Mouse (Mus musculus): ENCODE results near the gene Xaf1. TPM values are rescaled to one million over a fixed set of nuclear protein-coding genes. Genes with fewer than 3 reads are reported as not detected.
A peak's percentile ranks its signal among the peaks of the same experiment; 100 is the strongest.

The Xaf1 gene
- polyA plus RNA-seq, 1 experiment from 2014 or later = 5.7 TPM

DNA sequence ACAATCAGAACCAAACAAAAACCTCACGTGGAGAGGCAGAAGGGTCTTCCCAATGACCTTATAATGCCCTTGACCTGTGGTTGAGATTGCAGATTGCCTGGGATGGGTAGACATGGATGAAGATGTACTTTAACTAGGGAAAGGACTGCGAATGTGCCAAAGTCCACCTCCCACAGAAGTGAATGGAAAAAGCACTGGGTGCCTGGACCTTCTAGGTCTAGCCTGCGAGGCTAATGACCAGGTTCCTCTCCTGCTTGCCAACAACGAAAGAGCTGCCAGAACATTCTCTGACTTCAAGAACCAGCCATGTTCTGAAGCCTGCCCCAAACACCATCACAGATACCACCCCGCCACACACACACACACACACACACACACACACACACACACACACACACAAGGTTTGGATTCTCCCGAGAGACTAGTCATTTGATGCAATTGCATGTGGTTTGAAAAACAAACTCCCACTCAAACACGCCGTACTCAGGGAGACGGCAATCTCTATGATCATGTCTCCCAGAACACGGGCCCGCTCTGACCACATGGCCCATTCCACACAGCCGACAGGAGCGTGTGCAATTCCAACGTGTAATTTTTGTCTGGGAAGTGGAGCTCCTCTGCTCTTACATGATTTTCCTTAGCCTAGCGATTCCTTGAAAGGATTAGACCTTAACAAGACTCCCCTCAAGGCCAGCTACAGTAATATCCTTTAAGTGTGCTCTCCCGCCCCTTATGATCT lies 17.8 kb upstream of the Xaf1 start:
- no peak for ATAC-seq (ENCODE audit: extremely low read depth, insufficient number of reproducible peaks, low FRiP score, low TSS enrichment)
- Histone ChIP-seq H3K36me3 (no peaks in the 10 kb centered on the region), H3K4me1 (peaks cover 5% of the 10 kb centered on the region; the same call in 1 of the 2 replicates), H3K27me3 (replicated peaks) (no peaks in the 10 kb centered on the region), H3K27ac (replicated peaks) (no peak overlapping the region), H3K9ac (no peak overlapping the region), H3K4me3 (no peak overlapping the region), H3K9me3 (no peaks in the 10 kb centered on the region), H3K4me2 (no peak overlapping the region)
- 84% methylated on average over 16 of the region's 16 CpGs for WGBS

DNA sequence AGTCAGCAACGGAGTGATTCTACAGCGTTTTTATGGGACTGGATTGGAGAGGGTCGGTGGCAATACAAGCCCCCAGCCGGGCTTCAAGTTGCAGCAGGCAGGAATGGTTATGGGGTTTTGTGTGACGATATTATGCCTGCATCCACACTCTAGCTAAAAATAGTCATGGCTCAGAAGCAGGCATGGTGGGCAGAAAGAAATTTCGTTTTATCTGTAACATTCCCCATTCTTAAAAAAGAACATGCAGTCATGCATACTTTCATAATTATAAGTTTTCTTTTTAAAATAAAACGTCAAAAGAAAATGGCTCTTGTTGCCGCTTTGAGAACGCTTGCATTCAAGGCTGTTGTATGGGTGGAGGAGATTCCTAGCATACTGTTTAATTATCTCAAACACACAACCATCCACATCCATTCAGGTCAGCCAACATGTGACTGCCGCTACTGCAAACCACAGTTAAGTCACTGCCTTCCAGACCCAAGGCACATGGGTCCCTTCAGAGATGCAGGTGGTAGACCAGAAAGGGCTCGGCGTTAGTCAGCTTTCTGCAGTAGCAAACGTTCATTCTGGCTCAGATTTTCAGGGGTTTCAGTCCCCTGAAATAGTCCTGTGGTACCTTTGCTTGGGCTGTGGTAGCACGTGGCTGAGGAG lies 16.8 kb upstream of the Xaf1 start:
- peaks cover 5% of the 10 kb centered on the region; the same call in 1 of the 2 replicates for H3K4me1 ChIP-seq
- H3K9me3 ChIP-seq = no peaks in the 10 kb centered on the region
- no peak overlapping the region for H3K27ac ChIP-seq (replicated peaks)
- ATAC-seq (ENCODE audit: extremely low read depth, insufficient number of reproducible peaks, low FRiP score, low TSS enrichment) = no peak
- no peaks in the 10 kb centered on the region for H3K36me3 ChIP-seq
- no peaks in the 10 kb centered on the region for H3K27me3 ChIP-seq (replicated peaks)
- H3K4me2 ChIP-seq = no peak overlapping the region
- no peak overlapping the region for H3K9ac ChIP-seq
- no peak overlapping the region for H3K4me3 ChIP-seq
- 65% methylated on average over 14 of the region's 14 CpGs for WGBS

DNA sequence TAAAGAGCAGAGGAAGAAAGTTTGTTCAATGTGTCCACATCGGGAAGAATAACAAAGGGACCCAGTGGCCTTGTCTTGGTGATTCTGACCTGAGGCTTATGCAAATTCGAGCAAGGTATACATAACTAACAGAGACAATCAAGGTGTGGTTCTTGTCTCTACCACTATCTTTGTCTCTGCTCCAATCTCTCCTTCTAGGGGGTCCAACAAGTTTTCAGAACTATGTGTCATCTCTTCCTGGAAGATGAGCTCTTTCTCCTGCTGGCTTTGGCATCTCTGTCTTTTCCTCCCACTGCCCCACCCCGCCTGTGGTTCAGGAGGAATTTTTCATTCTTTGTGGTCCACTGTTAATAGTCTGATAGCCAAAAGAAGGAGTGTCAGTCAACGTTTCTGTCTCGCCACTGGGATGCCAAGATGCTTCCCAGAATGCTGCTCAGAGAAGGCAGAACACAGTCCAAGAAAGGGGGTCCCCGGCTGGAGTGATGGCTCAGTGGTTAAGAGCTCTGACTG lies 15.4 kb upstream of the Xaf1 start:
- H3K4me1 ChIP-seq = peaks cover 5% of the 10 kb centered on the region; the same call in 1 of the 2 replicates
- no peak overlapping the region for H3K4me3 ChIP-seq
- H3K27me3 ChIP-seq (replicated peaks) = no peaks in the 10 kb centered on the region
- no peaks in the 10 kb centered on the region for H3K36me3 ChIP-seq
- no peak overlapping the region for H3K9ac ChIP-seq
- H3K4me2 ChIP-seq = no peak overlapping the region
- ATAC-seq (ENCODE audit: extremely low read depth, insufficient number of reproducible peaks, low FRiP score, low TSS enrichment) = no peak
- no peak overlapping the region for H3K27ac ChIP-seq (replicated peaks)
- no peaks in the 10 kb centered on the region for H3K9me3 ChIP-seq
- WGBS = 61% methylated on average over 6 of the region's 6 CpGs

DNA sequence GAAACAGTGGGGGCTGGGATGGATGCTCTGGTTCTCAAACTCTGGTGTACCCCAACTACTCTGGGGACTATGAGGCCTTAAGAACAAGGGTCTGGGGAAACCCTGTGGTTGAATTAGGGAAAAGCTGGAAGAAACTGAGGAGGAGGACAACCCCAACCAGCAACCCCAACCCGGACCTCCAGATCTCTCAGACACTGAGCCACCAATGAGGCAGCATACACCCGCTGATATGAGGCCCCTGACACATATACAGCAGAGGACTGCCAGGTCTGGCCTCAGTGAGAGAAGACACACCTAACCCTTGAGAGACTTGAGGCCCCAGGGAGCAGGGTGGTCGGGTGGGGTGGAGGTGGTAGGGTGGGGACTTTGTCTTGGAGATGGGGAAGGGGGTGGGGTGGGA lies 14.8 kb upstream of the Xaf1 start:
- H3K4me1 ChIP-seq = peaks cover 5% of the 10 kb centered on the region; the same call in 1 of the 2 replicates
- no peak for ATAC-seq (ENCODE audit: extremely low read depth, insufficient number of reproducible peaks, low FRiP score, low TSS enrichment)
- H3K9ac ChIP-seq = no peak overlapping the region
- no peak overlapping the region for H3K27ac ChIP-seq (replicated peaks)
- WGBS = 69% methylated on average over 3 of the region's 3 CpGs
- no peaks in the 10 kb centered on the region for H3K27me3 ChIP-seq (replicated peaks)
- no peak overlapping the region for H3K4me3 ChIP-seq
- no peaks in the 10 kb centered on the region for H3K9me3 ChIP-seq
- H3K4me2 ChIP-seq = no peak overlapping the region
- H3K36me3 ChIP-seq = no peaks in the 10 kb centered on the region

DNA sequence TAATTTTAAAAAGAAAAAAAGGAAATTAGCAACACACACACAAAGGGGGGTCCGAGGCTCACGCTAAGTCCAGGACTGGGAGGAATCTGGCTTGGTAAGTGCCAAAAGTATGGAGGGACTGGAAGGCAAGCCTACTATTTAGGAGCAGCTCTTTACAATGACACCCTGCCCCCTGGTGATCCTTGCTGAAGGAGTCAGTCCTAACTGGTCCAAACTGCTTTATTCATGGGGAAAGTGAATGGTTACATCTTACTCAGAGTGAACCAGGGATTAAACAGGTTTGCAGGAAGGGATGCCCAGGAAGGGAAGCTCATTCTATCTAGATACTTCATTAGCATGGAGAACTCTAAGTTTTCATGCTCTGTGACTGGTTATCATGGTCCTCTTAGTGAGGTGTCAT lies 14.3 kb upstream of the Xaf1 start:
- Histone ChIP-seq H3K4me3 (no peak overlapping the region), H3K27me3 (replicated peaks) (no peaks in the 10 kb centered on the region), H3K9ac (no peak overlapping the region), H3K36me3 (no peaks in the 10 kb centered on the region), H3K27ac (replicated peaks) (no peak overlapping the region), H3K9me3 (no peaks in the 10 kb centered on the region), H3K4me1 (peaks cover 5% of the 10 kb centered on the region; the same call in 1 of the 2 replicates), H3K4me2 (no peak overlapping the region)
- 92% methylated on average over 2 of the region's 2 CpGs for WGBS
- ATAC-seq (ENCODE audit: extremely low read depth, insufficient number of reproducible peaks, low FRiP score, low TSS enrichment) = no peak

DNA sequence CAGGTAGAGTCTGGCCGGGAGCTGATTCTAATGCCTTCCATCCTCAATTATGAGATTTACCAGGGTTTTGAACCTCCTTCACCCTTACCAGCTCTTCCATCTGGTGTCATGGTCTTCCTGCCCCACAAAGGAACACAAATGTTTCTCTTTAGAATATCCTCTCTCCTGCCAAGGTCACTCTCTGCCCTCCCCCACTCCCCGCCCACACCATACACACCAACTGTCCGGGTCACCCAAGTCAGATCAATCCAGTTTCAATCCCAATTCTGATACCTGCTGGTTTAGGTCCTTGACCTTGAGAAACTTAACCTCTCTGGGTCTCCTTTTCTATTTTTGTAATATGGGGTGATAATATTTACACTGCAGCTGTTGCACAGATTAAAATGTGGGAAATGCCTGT lies 13.9 kb upstream of the Xaf1 start:
- Histone ChIP-seq H3K4me1 (peaks cover 5% of the 10 kb centered on the region; the same call in 1 of the 2 replicates), H3K27me3 (replicated peaks) (no peaks in the 10 kb centered on the region), H3K27ac (replicated peaks) (no peak overlapping the region), H3K36me3 (no peaks in the 10 kb centered on the region), H3K4me2 (no peak overlapping the region), H3K9me3 (no peaks in the 10 kb centered on the region), H3K4me3 (no peak overlapping the region), H3K9ac (no peak overlapping the region)
- 75% methylated on average over 3 of the region's 3 CpGs for WGBS
- ATAC-seq (ENCODE audit: extremely low read depth, insufficient number of reproducible peaks, low FRiP score, low TSS enrichment) = no peak

DNA sequence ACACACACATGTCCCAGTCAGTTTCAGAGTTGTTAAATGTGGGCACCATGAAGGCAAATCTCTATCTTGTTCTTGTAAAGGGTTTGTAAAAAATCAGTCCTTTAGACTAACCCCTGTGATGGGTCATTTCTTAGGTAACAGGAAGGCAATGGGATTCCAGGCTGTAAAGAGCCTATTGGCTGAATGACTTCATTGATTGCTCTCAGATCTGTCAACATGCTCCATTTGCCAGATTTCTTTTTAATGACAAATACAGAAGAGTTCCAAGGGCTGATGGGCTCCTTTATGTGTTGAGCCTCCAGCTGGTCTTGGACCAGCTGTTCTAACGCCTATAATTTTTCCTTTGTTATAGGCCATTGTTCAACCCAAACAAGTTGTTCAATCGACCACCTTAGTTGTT lies 8.3 kb upstream of the Xaf1 start:
- Histone ChIP-seq H3K9ac (no peak overlapping the region), H3K27ac (replicated peaks) (no peak overlapping the region), H3K27me3 (replicated peaks) (no peaks in the 10 kb centered on the region), H3K4me2 (no peak overlapping the region), H3K36me3 (no peaks in the 10 kb centered on the region), H3K4me1 (no peaks in the 10 kb centered on the region), H3K4me3 (no peak overlapping the region), H3K9me3 (no peaks in the 10 kb centered on the region)
- 57% methylated on average over 2 of the region's 2 CpGs for WGBS
- no peak for ATAC-seq (ENCODE audit: extremely low read depth, insufficient number of reproducible peaks, low FRiP score, low TSS enrichment)

DNA sequence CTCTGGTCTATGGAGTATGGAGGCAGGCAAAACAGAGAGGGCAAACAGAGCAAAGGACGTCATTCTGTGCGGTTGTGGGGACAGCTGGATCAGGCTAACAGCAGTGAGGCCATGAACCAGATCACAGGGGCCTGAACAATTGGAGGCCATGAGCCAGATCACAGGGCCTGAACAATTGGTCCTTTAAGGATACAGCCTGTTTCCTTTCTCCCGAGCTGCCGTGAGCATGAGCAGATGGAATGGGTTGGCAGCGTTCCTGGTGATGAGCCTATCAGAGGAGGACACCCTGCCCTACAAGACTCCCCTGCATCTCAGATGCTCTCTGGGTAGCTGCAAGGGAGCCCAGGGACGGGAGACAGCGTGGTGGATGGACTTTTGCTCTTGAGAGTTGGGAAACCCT lies 801 bp downstream of the Xaf1 start:
- WGBS = 59% methylated on average over 7 of the region's 7 CpGs
- Histone ChIP-seq H3K4me1 (peaks cover 12% of the 10 kb centered on the region), H3K4me3 (peak overlapping the region; percentile 38; the same call in 1 of the 2 replicates)

DNA sequence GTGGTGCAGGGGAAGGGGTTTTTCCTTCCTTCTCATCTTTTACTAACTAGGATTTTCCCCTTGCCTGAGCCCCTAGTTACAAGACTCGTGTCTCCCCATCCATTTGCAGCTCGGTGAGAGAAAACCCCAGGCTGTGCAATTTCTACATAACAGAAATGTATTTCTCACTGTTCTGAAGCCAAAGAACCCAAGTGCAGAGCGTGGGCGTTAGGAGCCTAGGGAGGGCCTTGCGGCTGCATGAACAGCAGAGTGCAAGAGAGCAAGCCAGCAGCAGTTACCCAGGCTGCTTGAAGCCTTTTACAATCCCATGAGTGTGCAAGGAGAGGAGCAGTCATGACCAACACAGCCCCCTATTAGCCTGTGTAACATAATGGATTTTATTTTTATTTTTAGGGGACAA lies 6.0 kb downstream of the Xaf1 start:
- no peak for ATAC-seq (ENCODE audit: extremely low read depth, insufficient number of reproducible peaks, low FRiP score, low TSS enrichment)
- Histone ChIP-seq H3K4me1 (peaks cover 10% of the 10 kb centered on the region), H3K9ac (no peak overlapping the region), H3K36me3 (no peaks in the 10 kb centered on the region), H3K27me3 (replicated peaks) (peaks cover under 1% of the 10 kb centered on the region), H3K4me2 (no peak overlapping the region), H3K27ac (replicated peaks) (no peak overlapping the region), H3K4me3 (no peak overlapping the region), H3K9me3 (no peaks in the 10 kb centered on the region)
- WGBS = 83% methylated on average over 5 of the region's 5 CpGs

More for the DNA sequence above, 801 bp downstream of the Xaf1 start:
- Histone ChIP-seq H3K36me3 (no peaks in the 10 kb centered on the region), H3K4me2 (peak overlapping the region; percentile 60), H3K27me3 (replicated peaks) (no peaks in the 10 kb centered on the region), H3K27ac (replicated peaks) (peak overlapping the region; percentile 53), H3K9me3 (no peaks in the 10 kb centered on the region), H3K9ac (peak overlapping the region; percentile 57; the same call in 1 of the 2 replicates)
- no peak for ATAC-seq (ENCODE audit: extremely low read depth, insufficient number of reproducible peaks, low FRiP score, low TSS enrichment)

DNA sequence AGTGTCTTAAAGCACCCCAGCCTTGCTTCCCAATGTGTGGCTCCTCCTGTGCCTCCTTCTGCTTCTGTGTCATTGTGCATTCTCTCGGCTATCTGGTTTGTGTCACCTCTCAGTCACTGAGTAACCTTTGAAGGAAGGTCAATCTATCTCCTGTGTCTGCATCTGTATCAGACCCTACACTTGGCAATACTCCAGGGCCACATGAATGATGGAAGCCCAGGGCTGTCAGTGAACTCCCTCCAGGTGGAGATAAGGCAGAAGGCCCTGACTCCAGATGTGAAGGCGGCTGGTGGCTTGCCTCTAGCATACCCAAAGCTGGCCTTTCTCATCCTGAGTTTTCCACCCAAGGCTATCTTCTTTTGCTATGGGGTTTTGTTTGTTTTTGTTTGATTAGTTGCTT lies 7.6 kb downstream of the Xaf1 start:
- Histone ChIP-seq H3K36me3 (no peaks in the 10 kb centered on the region), H3K4me1 (peaks cover 12% of the 10 kb centered on the region), H3K9ac (no peak overlapping the region), H3K27ac (replicated peaks) (no peak overlapping the region), H3K9me3 (no peaks in the 10 kb centered on the region), H3K4me3 (no peak overlapping the region), H3K4me2 (no peak overlapping the region), H3K27me3 (replicated peaks) (peaks cover 16% of the 10 kb centered on the region)
- peak; percentile 5; the same call in 1 of the 2 replicates for ATAC-seq (ENCODE audit: extremely low read depth, insufficient number of reproducible peaks, low FRiP score, low TSS enrichment)
- 12% methylated on average over 2 of the region's 2 CpGs for WGBS

DNA sequence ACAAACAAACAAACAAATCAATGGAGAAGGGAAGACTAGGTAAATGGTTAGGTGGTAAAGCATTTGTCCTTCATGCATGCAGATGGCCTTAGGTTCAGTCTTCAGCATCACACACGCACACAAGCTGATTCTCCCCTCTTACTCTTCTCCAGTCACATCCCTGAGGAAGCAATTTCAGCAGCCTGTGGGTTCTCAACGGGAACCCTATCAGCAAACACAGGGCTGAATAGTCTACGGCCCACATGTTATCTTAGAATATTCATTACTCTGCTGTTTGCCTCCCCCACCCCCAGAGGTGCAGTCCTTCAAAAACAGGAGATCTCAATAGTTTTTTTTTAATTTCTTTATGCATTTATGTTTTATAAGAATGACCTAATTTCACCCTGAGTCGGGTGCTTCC lies 9.1 kb downstream of the Xaf1 start:
- Histone ChIP-seq H3K4me3 (no peak overlapping the region), H3K9me3 (no peaks in the 10 kb centered on the region), H3K4me1 (peaks cover 18% of the 10 kb centered on the region), H3K9ac (no peak overlapping the region), H3K27me3 (replicated peaks) (peaks cover 31% of the 10 kb centered on the region), H3K27ac (replicated peaks) (no peak overlapping the region), H3K4me2 (no peak overlapping the region), H3K36me3 (no peaks in the 10 kb centered on the region)
- WGBS = 55% methylated on average over 4 of the region's 4 CpGs
- no peak for ATAC-seq (ENCODE audit: extremely low read depth, insufficient number of reproducible peaks, low FRiP score, low TSS enrichment)
